Mouse (Mus musculus) G1E (cell line): ENCODE measurements around the gene Pik3ip1.

Experiments
- CTCF ChIP-seq: IDR thresholded peaks from 2 replicates; pipeline ENCODE4 v1.5.1; 2012; ENCODE audit warnings: low read depth, low read length, inconsistent platforms, mixed read lengths
- GATA1 ChIP-seq: IDR thresholded peaks from 2 replicates; pipeline ENCODE4 v1.6.1; 2012; ENCODE audit warnings: borderline replicate concordance, low read length, inconsistent platforms, mixed read lengths
- GATA2 ChIP-seq: IDR thresholded peaks from 2 replicates; pipeline ENCODE4 v1.6.1; 2012; ENCODE audit warnings: low read depth, low read length, inconsistent platforms, borderline replicate concordance
- POLR2AphosphoS5 ChIP-seq: IDR thresholded peaks from 2 replicates; pipeline ENCODE4 v1.6.1; 2012; ENCODE audit warnings: low read depth, low read length, inconsistent platforms; ENCODE audit not compliant: insufficient replicate concordance
- TAL1 ChIP-seq: conservative IDR thresholded peaks from 2 replicates; pipeline ENCODE4 v1.6.1; 2012; ENCODE audit warnings: low read depth, low read length, inconsistent platforms, mixed read lengths

- TF ChIP-seq CTCF (no peak), GATA1 (no peak), GATA2 (no peak), POLR2AphosphoS5 (no peak), TAL1 (no peak)
These were observed 19.1 kb downstream of the Pik3ip1 start for GRCm38 (mm10) chr11:3349343-3349695.
